Mouse (Mus musculus): ENCODE measurements at regions not wholly inside any gene's neighbourhood (a gene's known extent, or its start where the extent isn't known, plus 50 kb on each side); places are given as distances from the start of the nearest gene placed in this dataset.

- Histone ChIP-seq H3K9me3 (ENCODE audit: control insufficient read depth, low read length) (peaks cover 3% of the 10 kb centered on the region; the same call in 1 of the 2 replicates), H3K4me1 (replicated peaks; ENCODE audit: control insufficient read depth, insufficient read depth, low read length) (no peaks in the 10 kb centered on the region), H3K9ac (ENCODE audit: low read length) (no peak overlapping the region), H3K27ac (ENCODE audit: low read length) (no peak overlapping the region), H3K4me3 (ENCODE audit: low read length) (no peak overlapping the region), H3K4me2 (ENCODE audit: low read depth, low read length) (no peak overlapping the region), H3K36me3 (ENCODE audit: control insufficient read depth, insufficient read depth, low read length) (no peaks in the 10 kb centered on the region), H3K27me3 (ENCODE audit: control insufficient read depth, insufficient read depth, low read depth, low read length) (no peaks in the 10 kb centered on the region)
- WGBS: 53% methylated on average over 2 of the region's 2 CpGs
- ATAC-seq (ENCODE audit: low read depth): no peak
These were observed 604.7 kb downstream of the Rps29 start for GRCm38 (mm10) chr12:68554292-68554691.

- H3K4me2 ChIP-seq (ENCODE audit: low read depth, low read length): no peak overlapping the region
- no peaks in the 10 kb centered on the region for H3K36me3 ChIP-seq (ENCODE audit: control insufficient read depth, insufficient read depth, low read length)
- H3K4me3 ChIP-seq (ENCODE audit: low read length): no peak overlapping the region
- 49% methylated on average over 3 of the region's 3 CpGs for WGBS
- H3K4me1 ChIP-seq (replicated peaks; ENCODE audit: control insufficient read depth, insufficient read depth, low read length): no peaks in the 10 kb centered on the region
- no peak overlapping the region for H3K27ac ChIP-seq (ENCODE audit: low read length)
- H3K27me3 ChIP-seq (ENCODE audit: control insufficient read depth, insufficient read depth, low read depth, low read length): no peaks in the 10 kb centered on the region
- no peaks in the 10 kb centered on the region for H3K9me3 ChIP-seq (ENCODE audit: control insufficient read depth, low read length)
- no peak overlapping the region for H3K9ac ChIP-seq (ENCODE audit: low read length)
- no peak for ATAC-seq (ENCODE audit: low read depth)
These were observed 617.2 kb downstream of the Rps29 start for GRCm38 (mm10) chr12:68541811-68542210.

GRCm38 (mm10) chr12:68500794-68501193 is 658.2 kb downstream of the Rps29 start:
- Histone ChIP-seq H3K4me3 (ENCODE audit: low read length) (no peak overlapping the region), H3K27ac (ENCODE audit: low read length) (no peak overlapping the region), H3K9ac (ENCODE audit: low read length) (no peak overlapping the region), H3K27me3 (ENCODE audit: control insufficient read depth, insufficient read depth, low read depth, low read length) (no peaks in the 10 kb centered on the region), H3K9me3 (ENCODE audit: control insufficient read depth, low read length) (no peaks in the 10 kb centered on the region), H3K4me2 (ENCODE audit: low read depth, low read length) (no peak overlapping the region), H3K36me3 (ENCODE audit: control insufficient read depth, insufficient read depth, low read length) (no peaks in the 10 kb centered on the region), H3K4me1 (replicated peaks; ENCODE audit: control insufficient read depth, insufficient read depth, low read length) (no peaks in the 10 kb centered on the region)
- no peak for ATAC-seq (ENCODE audit: low read depth)
- 73% methylated on average over 4 of the region's 4 CpGs for WGBS

- Histone ChIP-seq H3K4me1 (replicated peaks; ENCODE audit: control insufficient read depth, insufficient read depth, low read length) (0 out of 2 replicates have a peak, but pooled peaks cover 2% of the 10 kb centered on the region), H3K9me3 (ENCODE audit: control insufficient read depth, low read length) (no peaks in the 10 kb centered on the region), H3K27ac (ENCODE audit: low read length) (0 out of 2 replicates have a peak overlapping the region, but pooled peaks have one; percentile 31), H3K4me2 (ENCODE audit: low read depth, low read length) (no peak overlapping the region), H3K4me3 (ENCODE audit: low read length) (no peak overlapping the region), H3K27me3 (ENCODE audit: control insufficient read depth, insufficient read depth, low read depth, low read length) (no peaks in the 10 kb centered on the region), H3K36me3 (ENCODE audit: control insufficient read depth, insufficient read depth, low read length) (no peaks in the 10 kb centered on the region), H3K9ac (ENCODE audit: low read length) (no peak overlapping the region)
- peak; percentile 92 for ATAC-seq (ENCODE audit: low read depth)
- 26% methylated on average over 4 of the region's 4 CpGs for WGBS
These were observed 696.0 kb downstream of the Rps29 start for GRCm38 (mm10) chr12:68463032-68463431.

- H3K36me3 ChIP-seq (ENCODE audit: control insufficient read depth, insufficient read depth, low read length): no peaks in the 10 kb centered on the region
- no peaks in the 10 kb centered on the region for H3K27me3 ChIP-seq (ENCODE audit: control insufficient read depth, insufficient read depth, low read depth, low read length)
- no peak overlapping the region for H3K4me2 ChIP-seq (ENCODE audit: low read depth, low read length)
- H3K4me1 ChIP-seq (replicated peaks; ENCODE audit: control insufficient read depth, insufficient read depth, low read length): 0 out of 2 replicates have a peak, but pooled peaks cover 2% of the 10 kb centered on the region
- no peaks in the 10 kb centered on the region for H3K9me3 ChIP-seq (ENCODE audit: control insufficient read depth, low read length)
- no peak for ATAC-seq (ENCODE audit: low read depth)
- H3K27ac ChIP-seq (ENCODE audit: low read length): no peak overlapping the region
- H3K4me3 ChIP-seq (ENCODE audit: low read length): no peak overlapping the region
- no peak overlapping the region for H3K9ac ChIP-seq (ENCODE audit: low read length)
- 84% methylated on average over 7 of the region's 7 CpGs for WGBS
These were observed 700.8 kb downstream of the Rps29 start for GRCm38 (mm10) chr12:68458196-68458595.

- Histone ChIP-seq H3K9me3 (ENCODE audit: control insufficient read depth, low read length) (no peaks in the 10 kb centered on the region), H3K4me1 (replicated peaks; ENCODE audit: control insufficient read depth, insufficient read depth, low read length) (no peaks in the 10 kb centered on the region), H3K27me3 (ENCODE audit: control insufficient read depth, insufficient read depth, low read depth, low read length) (no peaks in the 10 kb centered on the region), H3K27ac (ENCODE audit: low read length) (no peak overlapping the region), H3K9ac (ENCODE audit: low read length) (no peak overlapping the region), H3K4me3 (ENCODE audit: low read length) (no peak overlapping the region), H3K36me3 (ENCODE audit: control insufficient read depth, insufficient read depth, low read length) (no peaks in the 10 kb centered on the region), H3K4me2 (ENCODE audit: low read depth, low read length) (no peak overlapping the region)
- WGBS: 47% methylated on average over 1 of the region's 1 CpGs
- no peak for ATAC-seq (ENCODE audit: low read depth)
These were observed 732.4 kb downstream of the Rps29 start for GRCm38 (mm10) chr12:68426601-68427000.

GRCm38 (mm10) chr12:68425006-68425405 is 734.0 kb downstream of the Rps29 start:
- no peak overlapping the region for H3K27ac ChIP-seq (ENCODE audit: low read length)
- no peak overlapping the region for H3K9ac ChIP-seq (ENCODE audit: low read length)
- H3K36me3 ChIP-seq (ENCODE audit: control insufficient read depth, insufficient read depth, low read length): no peaks in the 10 kb centered on the region
- no peaks in the 10 kb centered on the region for H3K27me3 ChIP-seq (ENCODE audit: control insufficient read depth, insufficient read depth, low read depth, low read length)
- no peaks in the 10 kb centered on the region for H3K4me1 ChIP-seq (replicated peaks; ENCODE audit: control insufficient read depth, insufficient read depth, low read length)
- no peaks in the 10 kb centered on the region for H3K9me3 ChIP-seq (ENCODE audit: control insufficient read depth, low read length)
- H3K4me3 ChIP-seq (ENCODE audit: low read length): no peak overlapping the region
- H3K4me2 ChIP-seq (ENCODE audit: low read depth, low read length): no peak overlapping the region
- ATAC-seq (ENCODE audit: low read depth): no peak

Measured in lung, embryonic 16.5 days (tissue).